Mouse (Mus musculus) kidney, adult 2 months (tissue): Measurements from ENCODE around the gene Tubb4b.

ENCODE experiments used
- CTCF ChIP-seq: fragments of 200-500 bp; conservative IDR thresholded peaks from 2 replicates; pipeline ENCODE4 v1.5.1; 2011; ENCODE audit warnings: low read depth, mild to moderate bottlenecking, control low read depth, low read length, moderate library complexity, mixed read lengths; ENCODE audit not compliant: insufficient read depth, insufficient read length
- POLR2A ChIP-seq: fragments of 200-500 bp; IDR thresholded peaks from one replicate; pipeline ENCODE4 v1.6.1; 2011; ENCODE audit warnings: low read depth, low read length, control low read depth

DNA sequence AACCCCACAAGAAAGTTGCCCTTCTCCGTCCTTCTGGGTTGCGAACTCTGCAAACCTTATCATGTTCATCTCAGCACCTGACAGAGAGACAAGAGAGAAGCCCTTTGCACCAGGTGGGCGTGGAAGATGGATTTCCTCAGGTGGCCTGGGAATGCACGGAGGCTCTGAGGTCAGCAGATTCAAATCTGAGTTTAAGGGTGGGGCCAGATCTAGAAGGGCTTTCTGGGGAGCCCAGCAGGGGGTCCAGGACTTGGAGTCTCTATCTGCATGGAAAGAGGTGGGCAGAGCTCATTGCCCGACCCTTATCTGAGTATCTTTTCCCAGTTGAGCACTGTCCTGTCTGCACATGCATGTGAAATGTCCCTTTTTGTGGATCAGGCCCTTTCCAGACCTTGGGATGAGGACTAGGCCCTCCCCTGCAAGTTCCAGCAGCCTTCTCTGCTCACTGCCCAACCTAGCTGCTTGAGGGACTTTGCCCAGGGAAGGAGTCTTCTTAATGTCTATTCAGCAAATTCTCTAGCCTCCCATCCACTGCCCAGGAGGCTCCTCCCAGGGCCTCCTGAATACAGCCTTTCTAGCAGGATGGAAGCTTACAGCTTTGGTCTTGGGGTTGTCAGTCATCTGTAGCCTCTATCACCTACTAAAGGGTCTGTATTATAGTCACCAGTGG, 10.2 kb upstream of the Tubb4b start:
- TF ChIP-seq CTCF (no peak), POLR2A (no peak)
